Mouse (Mus musculus): ENCODE results near the gene Borcs6. TPM values are rescaled to one million over a fixed set of nuclear protein-coding genes. Genes with fewer than 3 reads are reported as not detected.
A peak's percentile ranks its signal among the peaks of the same experiment; 100 is the strongest.

Gene Borcs6
- total and polyA plus RNA-seq, 3 experiments = 9.2 to 9.3 TPM; not detected in 1

DNA sequence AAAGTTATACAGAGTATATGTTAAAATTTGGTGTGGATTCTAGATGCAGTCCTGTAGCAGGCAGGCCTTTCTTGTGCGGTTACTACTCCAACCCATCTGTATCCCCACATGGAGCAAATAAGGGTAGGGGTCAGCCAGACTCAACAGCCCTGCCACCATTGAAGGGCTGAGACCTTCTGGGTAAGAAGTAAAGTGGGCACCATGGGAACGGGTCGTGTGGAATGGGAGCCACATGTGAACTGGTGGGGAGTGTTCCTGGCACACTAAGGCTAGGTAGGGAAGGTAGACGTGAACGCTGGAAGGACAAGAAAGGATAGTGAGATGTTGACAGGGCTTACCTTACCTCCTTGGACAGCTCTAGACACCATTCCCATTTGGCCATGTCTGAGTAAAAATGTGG, 21.3 kb upstream of the Borcs6 start:
- Histone ChIP-seq H3K9me3 (replicated peaks; ENCODE audit: insufficient read depth, low read length) (no peaks in the 10 kb centered on the region), H3K27ac (ENCODE audit: control insufficient read depth, low read depth, low read length) (no peak overlapping the region), H3K27me3 (ENCODE audit: control insufficient read depth in 1 of 2, insufficient read depth in 2 of 2, low read length in 2 of 2) (no peaks in the 10 kb centered on the region), H3K4me3 (ENCODE audit: control insufficient read depth in 1 of 2, insufficient read depth in 1 of 2, low read depth in 2 of 2, low read length in 2 of 2) (peak overlapping the region in 1 of 2 experiments; percentile 16; a peak in 2 of 4 replicates), H3K9ac (ENCODE audit: control insufficient read depth, low read depth, low read length, poor library complexity, severe bottlenecking) (peak overlapping the region; percentile 4), H3K79me2 (ENCODE audit: control insufficient read depth, insufficient read depth, low read length, poor library complexity) (no peaks in the 10 kb centered on the region; the same call in 1 of the 2 replicates), H3K36me3 (ENCODE audit: control insufficient read depth in 1 of 2, insufficient read depth in 2 of 2, low read length in 2 of 2) (peaks cover 0 to 13% of the 10 kb centered on the region in 2 experiments; a peak in 2 of 4 replicates), H3K4me1 (ENCODE audit: control insufficient read depth in 1 of 2, insufficient read depth in 2 of 2, low read length in 2 of 2) (peaks cover 0 to 22% of the 10 kb centered on the region in 2 experiments; a peak in 3 of 4 replicates)
- no peak for TF ChIP-seq GABPA (IDR thresholded peaks at IDR 0.05; ENCODE audit: low read depth, low read length)
- no peak for TF ChIP-seq ZNF384 (IDR thresholded peaks at IDR 0.05; ENCODE audit: low read depth, low read length)
- no peak for TF ChIP-seq MXI1 (IDR thresholded peaks at IDR 0.05; ENCODE audit: low read depth, low read length)
- no peak for TF ChIP-seq MEF2A (IDR thresholded peaks at IDR 0.05; ENCODE audit: extremely low read depth, insufficient replicate concordance, low read depth, low read length, poor library complexity, severe bottlenecking)
- no peak for TF ChIP-seq KAT2A (conservative IDR thresholded peaks at IDR 0.05; ENCODE audit: low read depth, low read length)
- TF ChIP-seq UBTF (IDR thresholded peaks at IDR 0.05; ENCODE audit: borderline replicate concordance, insufficient read depth, low read depth, low read length) = no peak
- TF ChIP-seq EP300 (IDR thresholded peaks at IDR 0.05; ENCODE audit: low read depth in 1 of 2, low read length in 2 of 2) = no peak
- TF ChIP-seq POLR2AphosphoS2 (IDR thresholded peaks at IDR 0.05; ENCODE audit: low read length) = no peak
- no peak for TF ChIP-seq HCFC1 (IDR thresholded peaks at IDR 0.05; ENCODE audit: low read depth, low read length)
- no peak for TF ChIP-seq RAD21 (IDR thresholded peaks at IDR 0.05; ENCODE audit: low read depth, low read length)
- no peak for TF ChIP-seq MYB (IDR thresholded peaks at IDR 0.05; ENCODE audit: low read depth, low read length)
- DNase-seq (ENCODE audit: low read depth, low spot score) = peak; percentile 48

DNA sequence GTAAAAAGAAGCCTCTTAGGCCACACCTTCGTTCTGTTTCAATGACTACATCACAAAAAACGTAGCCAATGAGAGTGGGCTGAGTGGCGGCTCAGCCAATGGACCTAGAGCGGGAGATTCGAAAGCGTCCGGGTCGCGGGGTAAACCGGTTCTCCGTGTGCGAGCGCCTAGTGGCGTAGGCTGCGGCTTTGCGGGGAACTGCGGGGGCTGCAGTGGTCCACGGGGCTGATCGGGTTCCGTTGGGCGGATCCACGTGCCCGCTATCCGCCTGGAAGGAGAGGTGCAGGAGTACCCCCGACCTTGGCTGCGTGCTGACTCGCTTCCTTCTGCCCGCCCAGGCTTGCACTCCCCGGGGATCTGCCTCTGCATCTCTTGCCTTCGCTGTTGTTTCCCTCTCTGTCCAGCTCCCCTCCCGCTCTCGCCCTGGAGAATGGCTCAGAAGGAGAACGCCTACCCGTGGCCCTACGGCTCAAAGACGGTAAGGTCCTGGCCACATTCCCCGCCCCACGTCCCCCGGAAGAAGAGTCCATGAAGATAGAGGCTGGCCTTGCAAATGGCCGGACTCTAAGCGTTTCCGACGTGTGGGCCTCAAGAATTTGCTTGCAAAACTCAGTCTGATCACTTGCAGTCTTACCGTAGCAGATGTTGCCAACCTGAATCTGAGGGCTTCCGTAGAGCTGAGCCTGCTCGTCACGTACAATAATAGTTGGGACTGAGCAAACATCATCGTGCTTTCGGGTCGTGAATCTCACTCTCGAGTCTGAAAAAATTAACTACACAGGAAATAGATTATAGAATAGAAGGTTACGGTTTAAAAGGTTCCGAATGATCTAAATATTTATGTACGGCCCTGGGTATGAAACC, 13.8 kb upstream of the Borcs6 start, which contains the start of gene Aurkb:
Gene Aurkb, plus strand, starts transcription at position 117 of the 864 bp plus-strand sequence.
- Histone ChIP-seq H3K27ac (ENCODE audit: control insufficient read depth, low read depth, low read length) (peak within 1 kb of the TSS; percentile 85), H3K4me3 (ENCODE audit: control insufficient read depth in 1 of 2, insufficient read depth in 1 of 2, low read depth in 2 of 2, low read length in 2 of 2) (peak within 1 kb of the TSS; percentile 67 to 83), H3K27me3 (ENCODE audit: control insufficient read depth in 1 of 2, insufficient read depth in 2 of 2, low read length in 2 of 2) (no peaks in the 10 kb centered on the region), H3K9me3 (replicated peaks; ENCODE audit: insufficient read depth, low read length) (no peaks in the 10 kb centered on the region), H3K36me3 (ENCODE audit: control insufficient read depth in 1 of 2, insufficient read depth in 2 of 2, low read length in 2 of 2) (peaks cover 12 to 17% of the 10 kb centered on the region in 2 experiments), H3K9ac (ENCODE audit: control insufficient read depth, low read depth, low read length, poor library complexity, severe bottlenecking) (peak within 1 kb of the TSS; percentile 81), H3K79me2 (ENCODE audit: control insufficient read depth, insufficient read depth, low read length, poor library complexity) (peaks cover 35% of the 10 kb centered on the region), H3K4me1 (ENCODE audit: control insufficient read depth in 1 of 2, insufficient read depth in 2 of 2, low read length in 2 of 2) (peaks cover 3 to 11% of the 10 kb centered on the region in 2 experiments; a peak in 3 of 4 replicates)
- TF ChIP-seq ZKSCAN1 (IDR thresholded peaks at IDR 0.05; ENCODE audit: low read depth, low read length) (no peak), UBTF (IDR thresholded peaks at IDR 0.05; ENCODE audit: borderline replicate concordance, insufficient read depth, low read depth, low read length) (peak; percentile 69; the same call in 1 of the 2 replicates), TBP (IDR thresholded peaks at IDR 0.05; ENCODE audit: low read depth, low read length) (peak; percentile 84), NELFE (IDR thresholded peaks at IDR 0.05; ENCODE audit: low read depth, low read length) (no peak), NRF1 (IDR thresholded peaks at IDR 0.05; ENCODE audit: insufficient read depth, low read depth, low read length, poor library complexity, severe bottlenecking) (no peak), SIN3A (IDR thresholded peaks at IDR 0.05; ENCODE audit: low read length) (no peak), MYB (IDR thresholded peaks at IDR 0.05; ENCODE audit: low read depth, low read length) (no peak), RCOR1 (IDR thresholded peaks at IDR 0.05; ENCODE audit: low read depth, low read length) (no peak), POLR2A (IDR thresholded peaks at IDR 0.05; ENCODE audit: control insufficient read depth in 1 of 2, insufficient read depth in 1 of 2, low read depth in 1 of 2, low read length in 2 of 2, poor library complexity in 1 of 2) (peak; percentile 83 to 93; a peak in 3 of 4 replicates), JUND (IDR thresholded peaks at IDR 0.05; ENCODE audit: low read depth, low read length) (no peak)
- DNase-seq (ENCODE audit: low read depth, low spot score) = peak; percentile 97
